Mouse (Mus musculus) testis, adult 2 months (tissue): Measurements from ENCODE around the gene Nos2. TPM values are rescaled to one million over a fixed set of nuclear protein-coding genes. Genes with fewer than 3 reads are reported as not detected.

Experiments
- H3K27ac ChIP-seq: fragments of 200-500 bp; 2 replicates; pipeline ENCODE4 v1.5.1; 2012; ENCODE audit warnings: low read depth, low read length; ENCODE audit not compliant: control insufficient read depth, insufficient read depth
- H3K27me3 ChIP-seq: fragments of 200-500 bp; 2 replicates; pipeline ENCODE4 v1.6.1; 2012; ENCODE audit warnings: mild to moderate bottlenecking, low read length, moderate library complexity; ENCODE audit not compliant: control insufficient read depth, insufficient read depth
- H3K36me3 ChIP-seq: fragments of 200-500 bp; 2 replicates; pipeline ENCODE4 v1.6.1; 2012; ENCODE audit warnings: mild to moderate bottlenecking, low read length; ENCODE audit not compliant: control insufficient read depth, insufficient read depth
- H3K4me1 ChIP-seq: fragments of 200-500 bp; 2 replicates; pipeline ENCODE4 v1.6.1; 2012; ENCODE audit warnings: low read length; ENCODE audit not compliant: control insufficient read depth, insufficient read depth
- H3K4me3 ChIP-seq: fragments of 200-500 bp; 2 replicates; pipeline ENCODE4 v1.5.1; 2012; ENCODE audit warnings: low read depth, mild to moderate bottlenecking, low read length, moderate library complexity, mixed read lengths; ENCODE audit not compliant: control insufficient read depth
- CTCF ChIP-seq: fragments of 200-500 bp; IDR thresholded peaks from 2 replicates; pipeline ENCODE4 v1.5.1; 2012; ENCODE audit warnings: low read depth, mild to moderate bottlenecking, inconsistent platforms, low read length, moderate library complexity; ENCODE audit not compliant: control insufficient read depth, insufficient read depth, insufficient replicate concordance
- POLR2A ChIP-seq: fragments of 200-500 bp; IDR thresholded peaks from 2 replicates; pipeline ENCODE4 v1.6.1; 2012; ENCODE audit warnings: low read depth, mild to moderate bottlenecking, inconsistent platforms, low read length, moderate library complexity; ENCODE audit not compliant: control insufficient read depth
- polyA plus RNA-seq: library from polyadenylated mRNA; depleted of rRNA; stranded (reverse); fragments of >200 nt; gene quantifications from 2 replicates; pipeline ENCODE4 v1.2.3, GENCODE M21; 2012; rRNA removed

Gene Nos2
- polyA plus RNA-seq, 1 experiment, result 0.61 TPM

DNA sequence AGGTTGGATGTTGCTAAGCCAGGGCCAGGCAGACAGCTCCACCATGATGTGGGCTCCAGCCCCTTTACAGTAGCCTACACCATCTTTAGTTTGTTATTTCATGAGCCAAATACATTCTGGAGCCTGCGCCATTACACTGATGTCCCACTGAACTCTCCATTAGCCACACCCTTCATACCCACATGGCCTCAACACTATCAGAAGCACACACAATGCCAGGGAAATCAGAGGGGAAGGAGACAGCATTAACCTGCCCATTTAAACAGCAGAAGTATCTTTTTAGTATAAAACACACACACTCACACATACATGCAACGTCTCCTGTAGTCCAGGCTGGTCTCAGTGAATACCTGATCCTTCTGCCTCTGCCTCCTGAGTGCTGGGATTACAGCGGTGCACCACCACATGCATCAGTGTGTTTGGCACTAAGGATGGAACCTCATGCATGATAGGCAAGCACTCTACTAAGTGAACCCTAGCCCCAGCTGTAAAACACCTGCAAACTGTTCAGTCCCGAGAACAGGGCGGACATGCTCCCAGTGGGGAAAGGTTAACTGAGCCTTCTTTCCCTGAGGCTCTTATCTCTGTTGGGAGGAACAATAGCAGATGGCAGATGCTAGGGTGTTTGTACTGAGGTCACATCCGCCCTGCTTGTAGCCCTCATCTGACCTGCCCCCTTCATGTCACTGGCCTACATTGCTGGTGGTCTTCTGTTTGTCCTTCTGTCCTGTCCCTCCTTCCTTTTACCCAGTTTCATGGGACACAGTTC lies 87.6 kb downstream of the Nos2 start:
- TF ChIP-seq CTCF, result no peak
- no peak for TF ChIP-seq POLR2A
- no peak overlapping the region for H3K4me3 ChIP-seq
- H3K4me1 ChIP-seq, result no peaks in the 10 kb centered on the region
- H3K36me3 ChIP-seq, result no peaks in the 10 kb centered on the region
- H3K27ac ChIP-seq, result no peak overlapping the region
- H3K27me3 ChIP-seq, result no peaks in the 10 kb centered on the region

DNA sequence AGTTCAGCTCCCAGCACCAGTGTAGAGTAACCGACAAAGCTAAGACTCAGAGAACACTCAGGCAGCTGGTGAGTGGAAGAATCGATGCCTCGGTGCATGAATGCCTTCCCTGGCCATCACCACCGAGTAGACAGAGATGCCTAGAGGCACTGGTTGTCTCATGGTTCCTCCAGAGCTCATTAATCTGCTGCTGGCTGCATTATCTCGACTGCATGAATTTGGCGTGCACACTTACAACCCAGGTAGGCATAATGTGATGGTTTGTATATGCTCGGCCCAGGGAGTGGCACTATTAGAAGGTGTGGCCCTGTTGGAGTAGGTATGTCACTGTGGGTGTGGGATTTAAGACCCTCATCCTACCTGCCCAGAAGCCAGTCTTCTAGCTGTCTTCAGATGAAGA lies 88.3 kb downstream of the Nos2 start:
- Histone ChIP-seq H3K36me3 (no peaks in the 10 kb centered on the region), H3K4me1 (no peaks in the 10 kb centered on the region), H3K4me3 (no peak overlapping the region), H3K27ac (no peak overlapping the region), H3K27me3 (no peaks in the 10 kb centered on the region)
- TF ChIP-seq POLR2A, result no peak
- TF ChIP-seq CTCF, result no peak

Other genes starting within 250 kb of the Nos2 start
- 10.8 and 12.0 TPM in 2 replicates for gene Nlk, start 223.4 kb upstream of the Nos2 start, polyA plus RNA-seq
- gene Ccnq, start 169.1 kb upstream of the Nos2 start, polyA plus RNA-seq, result 13.8 and 16.5 TPM in 2 replicates
- gene Lyrm9, start 94.2 kb upstream of the Nos2 start, polyA plus RNA-seq, result 158 and 165 TPM in 2 replicates
- gene Lgals9, start 64.2 kb downstream of the Nos2 start, polyA plus RNA-seq, result 4.7 and 6.3 TPM in 2 replicates
- gene Ksr1, start 225.6 kb downstream of the Nos2 start, polyA plus RNA-seq, result 6.7 and 9.4 TPM in 2 replicates